Mouse (Mus musculus) CD8-positive naive resting alpha-beta T cell, adult 2 months (primary cell): ENCODE measurements at regions not wholly inside any gene's neighbourhood (a gene's known extent, or its start where the extent isn't known, plus 50 kb on each side); places are given as distances from the start of the nearest gene placed in this dataset.

ENCODE experiments used
- DNase-seq, 2 experiments: peaks; one replicate each; pipeline ENCODE4 v3.0.0; 2022; ENCODE audit warnings: low read depth in 2 of 2, low spot score in 2 of 2

- DNase-seq: no peak
These were observed 2310.3 kb upstream of the Lrrc6 start for GRCm38 (mm10) chr15:68811041-68811440.

GRCm38 (mm10) chr15:68810593-68810992 lies 2309.9 kb upstream of the Lrrc6 start:
- no peak for DNase-seq

- DNase-seq: no peak
These were observed 2307.5 kb upstream of the Lrrc6 start for GRCm38 (mm10) chr15:68808175-68808574.

- no peak for DNase-seq
These were observed 2303.5 kb upstream of the Lrrc6 start for GRCm38 (mm10) chr15:68804254-68804653.

GRCm38 (mm10) chr15:68801763-68802162 lies 2301.1 kb upstream of the Lrrc6 start:
- no peak for DNase-seq

- DNase-seq: no peak
These were observed 2296.7 kb upstream of the Lrrc6 start for GRCm38 (mm10) chr15:68797406-68797805.

GRCm38 (mm10) chr15:68795239-68795960 lies 2294.7 kb upstream of the Lrrc6 start:
- DNase-seq: no peak

GRCm38 (mm10) chr15:68759948-68760347 lies 2259.2 kb upstream of the Lrrc6 start:
- no peak for DNase-seq

- no peak for DNase-seq
These were observed 2254.5 kb upstream of the Lrrc6 start for GRCm38 (mm10) chr15:68755255-68755654.

GRCm38 (mm10) chr15:68754834-68755233 lies 2254.1 kb upstream of the Lrrc6 start:
- DNase-seq: no peak

- no peak for DNase-seq
These were observed 2238.6 kb upstream of the Lrrc6 start for GRCm38 (mm10) chr15:68739344-68739743.

- DNase-seq: no peak
These were observed 2220.5 kb upstream of the Lrrc6 start for GRCm38 (mm10) chr15:68721250-68721649.

GRCm38 (mm10) chr15:68719486-68719885 lies 2218.8 kb upstream of the Lrrc6 start:
- no peak for DNase-seq

- no peak for DNase-seq
These were observed 2213.6 kb upstream of the Lrrc6 start for GRCm38 (mm10) chr15:68714337-68714736.

- no peak for DNase-seq
These were observed 2206.6 kb upstream of the Lrrc6 start for GRCm38 (mm10) chr15:68707306-68707705.

GRCm38 (mm10) chr15:68695041-68695650 lies 2194.4 kb upstream of the Lrrc6 start:
- DNase-seq: no peak

- DNase-seq: no peak
These were observed 2166.8 kb upstream of the Lrrc6 start for GRCm38 (mm10) chr15:68667462-68667861.

- DNase-seq: no peak
These were observed 2164.6 kb upstream of the Lrrc6 start for GRCm38 (mm10) chr15:68665331-68665730.

- no peak for DNase-seq
These were observed 2156.0 kb upstream of the Lrrc6 start for GRCm38 (mm10) chr15:68656722-68657121.

- no peak for DNase-seq
These were observed 2154.3 kb upstream of the Lrrc6 start for GRCm38 (mm10) chr15:68655046-68655445.

GRCm38 (mm10) chr15:68650609-68651008 lies 2149.9 kb upstream of the Lrrc6 start:
- no peak for DNase-seq

GRCm38 (mm10) chr15:68650033-68650432 lies 2149.3 kb upstream of the Lrrc6 start:
- no peak for DNase-seq

GRCm38 (mm10) chr15:68646865-68647264 lies 2146.2 kb upstream of the Lrrc6 start:
- no peak for DNase-seq
